Mouse (Mus musculus) midbrain, embryonic 16.5 days (tissue): ENCODE measurements around the gene Hist1h4d. TPM values are rescaled to one million over a fixed set of nuclear protein-coding genes. Genes with fewer than 3 reads are reported as not detected.
"Not testable (repeated sequence)": the region's sequence is repeated elsewhere in the genome, so short reads cannot be mapped to it uniquely, and the experiment has no call there.

Experiments used
- ATAC-seq: fragments of 200-750 bp; cut with Nextera tagmentation; 2 replicates; pipeline ENCODE4 v1.8.0; 2017; ENCODE audit warnings: moderate TSS enrichment
- H3K27ac ChIP-seq: fragments of 300-500 bp; sonication (generic); 2 replicates; pipeline ENCODE4 v1.5.1; 2014; ENCODE audit warnings: mild to moderate bottlenecking, low read length, mixed read lengths
- H3K27me3 ChIP-seq: fragments of 300-500 bp; sonication (generic); 2 replicates; pipeline ENCODE4 v1.6.1; 2014; ENCODE audit warnings: low read depth, low read length, mixed read lengths; ENCODE audit not compliant: control insufficient read depth, insufficient read depth
- H3K36me3 ChIP-seq: fragments of 300-500 bp; sonication (generic); 2 replicates; pipeline ENCODE4 v1.6.1; 2014; ENCODE audit warnings: mild to moderate bottlenecking, low read length, moderate library complexity, mixed read lengths; ENCODE audit not compliant: control insufficient read depth, insufficient read depth
- H3K4me1 ChIP-seq: fragments of 300-500 bp; sonication (generic); 2 replicates; pipeline ENCODE4 v1.6.1; 2014; ENCODE audit warnings: mild to moderate bottlenecking, low read length, mixed read lengths; ENCODE audit not compliant: control insufficient read depth, insufficient read depth
- H3K4me2 ChIP-seq: fragments of 300-500 bp; sonication (generic); 2 replicates; pipeline ENCODE4 v1.6.1; 2014; ENCODE audit warnings: mild to moderate bottlenecking, low read length, mixed read lengths
- H3K4me3 ChIP-seq: fragments of 300-500 bp; sonication (generic); 2 replicates; pipeline ENCODE4 v1.5.1; 2014; ENCODE audit warnings: low read depth, mild to moderate bottlenecking, low read length, moderate library complexity, mixed read lengths
- H3K9ac ChIP-seq: fragments of 300-500 bp; sonication (generic); 2 replicates; pipeline ENCODE4 v1.6.1; 2014; ENCODE audit warnings: low read depth, low read length, mixed read lengths
- H3K9me3 ChIP-seq: fragments of 300-500 bp; sonication (generic); replicated peaks from 2 replicates; pipeline ENCODE4 v1.6.1; 2014; ENCODE audit warnings: mild to moderate bottlenecking, low read length, mixed read lengths; ENCODE audit not compliant: control insufficient read depth, poor library complexity, severe bottlenecking
- WGBS: fragments of 180-500 bp; shearing (Covaris S2); extraction: QIAGEN DNeasy Blood & Tissue Kit; methylation state at CpG from one replicate; pipeline ENCODE4 v1.1.7; 2014; 5-methylcytosine and 5-hydroxymethylcytosine counted together
- polyA plus RNA-seq: library from polyadenylated mRNA; unstranded; fragments of >200 nt; fragmentation: Nextera tagmentation; extraction: Ambion mirVana; gene quantifications from 2 replicates; pipeline ENCODE4 v1.2.1, GENCODE M21; 2015

Hist1h4d gene
- polyA plus RNA-seq: 21.8 and 27.6 TPM in 2 replicates

GRCm38 (mm10) chr13:23581408-23582218, at the start of gene Hist1h4d:
TSS of gene Hist1h4d (plus strand) at chr13:23581598.
- H3K4me2 ChIP-seq: peak within 1 kb of the TSS; percentile 94
- peak within 1 kb of the TSS; percentile 51 for H3K4me3 ChIP-seq
- peaks cover 25% of the 10 kb centered on the region for H3K4me1 ChIP-seq
- ATAC-seq: peak; percentile 94
- no peaks in the 10 kb centered on the region for H3K9me3 ChIP-seq
- peak within 1 kb of the TSS; percentile 72 for H3K9ac ChIP-seq
- peak within 1 kb of the TSS; percentile 80 for H3K27ac ChIP-seq
- H3K36me3 ChIP-seq: no peaks in the 10 kb centered on the region
- H3K27me3 ChIP-seq: no peaks in the 10 kb centered on the region
- WGBS: under 1% methylated on average over 43 of the region's 43 CpGs

GRCm38 (mm10) chr13:23532262-23533075, 48.9 kb upstream of the Hist1h4d start:
- Histone ChIP-seq H3K9ac (0 out of 2 replicates have a peak overlapping the region, but pooled peaks have one; percentile 77), H3K4me2 (peak overlapping the region; percentile 71), H3K9me3 (no peaks in the 10 kb centered on the region), H3K4me3 (peak overlapping the region; percentile 60), H3K27me3 (no peaks in the 10 kb centered on the region), H3K27ac (peak overlapping the region; percentile 97), H3K4me1 (peaks cover 31% of the 10 kb centered on the region), H3K36me3 (no peaks in the 10 kb centered on the region)
- WGBS: 19% methylated on average over 9 of the region's 9 CpGs
- no peak for ATAC-seq

- Histone ChIP-seq H3K4me2 (peak within 1 kb of the TSS; percentile 71), H3K4me1 (peaks cover 31% of the 10 kb centered on the region), H3K9ac (0 out of 2 replicates have a peak within 1 kb of the TSS, but pooled peaks have one; percentile 1), H3K4me3 (peak within 1 kb of the TSS; percentile 48), H3K27ac (peak within 1 kb of the TSS; percentile 75)
- not testable (repeated sequence) for H3K9me3 ChIP-seq, H3K36me3 ChIP-seq, H3K27me3 ChIP-seq
- peak; percentile 33; the same call in 1 of the 2 replicates for ATAC-seq
- under 1% methylated on average over 23 of the region's 53 CpGs for WGBS
Measured at GRCm38 (mm10) chr13:23533560-23534367, 47.6 kb upstream of the Hist1h4d start, which contains the start of gene Hist1h2af. TSS of gene Hist1h2af (plus strand) at chr13:23533906.

GRCm38 (mm10) chr13:23534368-23535131, 46.8 kb upstream of the Hist1h4d start:
- Histone ChIP-seq H3K9ac (0 out of 2 replicates have a peak overlapping the region, but pooled peaks have one; percentile 1), H3K4me2 (peak overlapping the region; percentile 71), H3K27me3 (no peaks in the 10 kb centered on the region), H3K4me3 (peak overlapping the region; percentile 48), H3K36me3 (no peaks in the 10 kb centered on the region), H3K9me3 (no peaks in the 10 kb centered on the region), H3K4me1 (peaks cover 31% of the 10 kb centered on the region), H3K27ac (peak overlapping the region; percentile 54; the same call in 1 of the 2 replicates)
- WGBS: under 1% methylated on average over 15 of the region's 15 CpGs
- ATAC-seq: no peak

- WGBS: under 1% methylated on average over 49 of the region's 62 CpGs
- ATAC-seq: peak; percentile 90
- Histone ChIP-seq H3K4me1 (peaks cover 27% of the 10 kb centered on the region), H3K4me3 (peak within 1 kb of the TSS; percentile 48), H3K9ac (0 out of 2 replicates have a peak within 1 kb of the TSS, but pooled peaks have one; percentile 30), H3K4me2 (peak within 1 kb of the TSS; percentile 71), H3K27ac (peak within 1 kb of the TSS; percentile 54; the same call in 1 of the 2 replicates)
- not testable (repeated sequence) for H3K9me3 ChIP-seq, H3K27me3 ChIP-seq, H3K36me3 ChIP-seq
Measured at GRCm38 (mm10) chr13:23535137-23536075, 46.0 kb upstream of the Hist1h4d start, which contains the start of gene Hist1h3g. TSS of gene Hist1h3g (plus strand) at chr13:23535422.

- Histone ChIP-seq H3K27me3 (no peaks in the 10 kb centered on the region), H3K9ac (no peak overlapping the region), H3K4me3 (no peak overlapping the region), H3K9me3 (no peaks in the 10 kb centered on the region), H3K27ac (no peak overlapping the region), H3K4me2 (peak overlapping the region; percentile 17; the same call in 1 of the 2 replicates), H3K36me3 (no peaks in the 10 kb centered on the region), H3K4me1 (peaks cover 27% of the 10 kb centered on the region)
- 19% methylated on average over 7 of the region's 7 CpGs for WGBS
- no peak for ATAC-seq
Measured at GRCm38 (mm10) chr13:23536076-23536822, 45.1 kb upstream of the Hist1h4d start.
